Mouse (Mus musculus) lung, postnatal 14 days (tissue): ENCODE results near the gene Sf3a1.
A peak's percentile ranks its signal among the peaks of the same experiment; 100 is the strongest.

Experiments
- DNase-seq: peaks from one replicate; pipeline ENCODE4 v3.0.0; 2021

The Sf3a1 gene

DNA sequence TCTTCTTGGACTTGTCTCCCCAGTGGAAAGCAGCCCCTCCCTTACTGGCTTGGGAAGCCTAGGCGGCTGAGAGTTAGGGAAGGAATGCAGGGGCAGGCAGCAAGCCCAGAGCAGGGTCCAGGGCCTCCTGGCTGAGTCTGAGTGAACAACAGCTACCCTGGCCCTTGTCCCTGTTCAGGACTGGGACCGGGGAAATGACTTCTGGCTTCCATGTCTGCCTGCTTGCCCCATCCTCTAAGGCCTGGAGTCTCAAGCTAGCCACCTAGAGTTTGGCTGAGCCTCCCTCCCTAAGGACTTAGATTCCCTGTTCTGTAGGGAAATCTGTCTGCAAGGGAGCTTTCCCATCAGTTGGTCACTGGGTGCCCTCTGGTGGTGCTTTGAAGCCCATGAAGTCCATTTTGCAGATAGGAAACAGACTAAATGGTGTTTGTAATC, 59.2 kb downstream of the Sf3a1 start:
- DNase-seq, result peak; percentile 82

DNA sequence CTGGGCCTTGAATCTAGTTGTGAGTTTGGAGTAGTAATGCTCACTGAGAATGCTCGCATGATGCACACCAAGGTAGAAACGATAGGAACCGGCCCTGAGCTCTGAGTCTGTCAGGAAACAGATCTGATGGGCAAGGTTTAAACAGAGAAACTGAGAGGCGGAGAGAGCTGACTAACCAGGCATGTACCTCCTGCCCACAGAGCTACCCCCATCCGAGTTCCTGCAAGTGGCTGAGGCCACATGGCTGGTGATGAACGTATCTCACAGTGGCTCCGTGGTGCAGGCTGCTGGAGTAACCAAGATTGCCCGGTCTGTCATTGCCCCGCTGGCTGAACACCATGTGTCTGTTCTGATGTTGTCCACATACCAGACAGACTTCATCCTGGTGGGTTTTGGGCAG, 59.8 kb downstream of the Sf3a1 start:
- no peak for DNase-seq

DNA sequence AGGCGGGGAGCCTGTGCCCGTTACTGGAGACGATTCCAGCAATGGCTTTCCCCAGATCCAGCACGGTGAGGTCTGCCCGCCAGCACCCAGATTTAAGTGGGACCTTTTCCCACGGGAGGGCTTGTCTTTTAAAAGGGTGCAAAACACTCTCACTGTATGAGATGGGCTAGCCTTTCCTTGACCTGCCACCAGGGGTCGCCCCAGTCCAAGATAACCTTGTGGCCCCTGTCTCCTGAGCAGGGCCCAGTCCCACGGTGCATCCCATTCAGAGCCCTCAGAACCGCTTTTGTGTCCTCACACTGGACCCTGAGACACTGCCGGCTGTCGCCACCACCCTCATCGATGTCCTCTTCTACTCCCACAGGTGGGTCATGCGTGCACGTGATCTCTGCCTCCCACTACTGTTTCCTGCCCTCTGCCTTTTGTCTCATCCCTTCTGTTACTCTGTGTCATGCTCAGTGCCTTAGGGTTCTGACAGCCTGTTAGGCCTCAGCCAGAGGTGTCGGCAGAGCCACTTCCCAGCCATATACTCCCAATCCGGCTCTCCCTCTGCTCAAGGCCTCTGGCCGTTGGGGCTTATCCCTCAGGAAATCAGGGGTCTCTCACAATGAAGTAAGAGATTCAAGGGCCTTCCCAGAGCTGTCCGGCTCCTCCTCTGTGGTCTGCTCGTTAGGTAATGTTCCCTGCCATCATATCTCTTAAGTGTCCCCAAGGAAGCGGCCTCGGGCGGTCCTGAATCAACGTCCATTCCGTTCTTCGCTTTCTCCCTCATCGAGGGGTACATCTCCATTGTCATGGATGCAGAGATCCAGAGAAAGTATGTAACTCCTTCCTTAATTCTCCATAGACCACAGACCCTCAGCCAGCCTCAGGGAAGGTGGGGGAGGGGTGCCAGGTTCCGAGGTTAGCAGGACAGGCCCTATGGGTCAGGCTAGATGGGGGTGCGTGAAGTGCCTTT, 60.6 kb downstream of the Sf3a1 start:
- peak; percentile 88 for DNase-seq

DNA sequence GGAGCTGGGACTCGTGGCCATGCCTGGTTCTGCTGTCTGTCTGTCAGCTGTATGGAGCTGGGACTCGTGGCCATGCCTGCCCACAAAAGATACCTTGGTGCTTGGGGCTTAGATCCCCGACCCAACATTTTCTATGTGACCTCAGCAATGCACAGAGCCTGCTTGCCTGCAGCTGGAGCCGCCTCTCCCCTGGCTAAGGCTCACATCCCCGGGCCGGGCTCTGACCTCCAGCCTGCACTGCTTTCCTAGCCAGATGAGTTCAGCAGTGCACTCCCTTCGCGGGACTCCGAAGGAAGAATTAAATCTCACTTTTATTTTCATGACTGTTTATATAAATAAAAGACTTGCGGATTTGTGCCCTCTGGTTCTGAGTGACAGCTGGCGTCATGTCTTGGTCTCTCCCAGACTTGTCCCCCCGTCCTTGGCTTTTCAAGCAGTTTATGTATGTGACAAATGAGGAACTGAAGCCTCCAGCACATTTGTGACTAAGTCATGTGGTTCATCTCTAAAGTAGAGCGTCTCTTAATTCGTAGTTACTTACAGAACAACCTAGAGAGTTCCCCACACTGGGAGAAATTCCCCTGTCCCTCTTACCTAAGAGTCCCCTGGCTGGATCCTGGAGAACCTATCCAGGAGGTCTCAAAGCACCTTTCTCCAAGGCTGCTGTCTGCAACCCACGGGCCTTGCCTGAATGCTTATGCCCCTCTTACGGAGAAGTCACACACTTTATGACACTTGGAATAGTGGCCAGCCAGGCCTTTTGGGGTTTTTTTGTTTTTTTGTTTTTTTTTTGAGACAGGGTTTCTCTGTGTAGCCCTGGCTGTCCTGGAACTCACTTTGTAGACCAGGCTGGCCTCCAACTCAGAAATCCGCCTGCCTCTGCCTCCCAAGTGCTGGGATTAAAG, 62.1 kb downstream of the Sf3a1 start:
- no peak for DNase-seq

DNA sequence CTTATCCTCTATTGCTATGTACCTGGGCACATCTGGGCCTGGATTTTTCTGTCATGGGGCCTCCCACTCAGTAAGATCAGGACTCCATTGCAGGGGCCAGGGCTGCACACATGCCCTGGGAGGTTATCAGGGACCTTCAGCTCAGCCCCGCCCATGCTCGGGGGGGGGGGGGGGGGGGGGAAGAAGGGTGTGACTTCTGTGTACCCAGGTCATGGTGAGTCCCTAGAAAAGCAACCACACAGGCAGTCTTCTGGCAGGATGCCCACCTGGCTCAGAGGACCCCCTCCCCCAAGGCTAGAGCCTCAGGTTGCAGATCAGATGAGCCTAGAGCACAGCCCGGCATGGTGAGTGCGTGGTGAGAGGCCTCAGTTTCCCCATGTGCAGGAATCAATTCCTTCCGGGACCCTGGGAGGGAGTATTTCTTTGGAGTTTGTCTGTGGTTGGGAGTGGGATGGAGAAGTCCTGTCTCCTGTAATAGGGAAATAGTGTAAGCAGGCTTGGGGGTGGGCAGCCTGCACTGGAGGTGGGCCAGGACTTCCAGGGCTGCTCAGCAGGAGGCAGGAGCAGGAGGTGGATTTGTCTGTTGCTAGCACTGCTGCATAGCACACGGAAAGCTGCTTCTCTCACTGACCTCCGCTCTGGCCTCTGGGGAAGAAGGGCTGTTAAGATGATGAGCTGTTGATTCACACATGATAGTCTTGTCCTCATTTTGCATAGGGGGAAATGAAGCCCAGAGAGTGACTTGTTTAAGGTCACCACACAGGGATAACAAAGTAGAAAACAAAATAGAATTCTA, 63.4 kb downstream of the Sf3a1 start:
- no peak for DNase-seq

DNA sequence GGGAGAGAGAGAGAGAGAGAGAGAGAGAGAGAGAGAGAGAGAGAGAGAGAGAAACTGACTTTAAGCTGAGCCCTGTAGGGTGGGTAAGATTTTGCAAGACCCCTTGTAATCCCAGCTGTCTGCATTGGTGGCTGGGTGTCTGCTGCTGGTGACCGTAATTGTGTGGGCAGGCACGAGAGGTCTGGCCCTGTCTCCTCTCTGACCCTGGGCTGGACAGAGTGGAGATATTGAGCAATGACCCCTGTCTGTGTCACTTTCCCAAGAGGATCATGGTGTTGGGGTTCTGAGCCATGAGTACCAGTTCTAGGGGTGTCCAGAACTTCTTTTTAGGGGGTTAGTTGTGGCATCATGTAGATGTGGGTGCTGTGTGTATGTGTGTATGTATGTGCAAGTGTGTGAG, 64.1 kb downstream of the Sf3a1 start:
- DNase-seq, result no peak

DNA sequence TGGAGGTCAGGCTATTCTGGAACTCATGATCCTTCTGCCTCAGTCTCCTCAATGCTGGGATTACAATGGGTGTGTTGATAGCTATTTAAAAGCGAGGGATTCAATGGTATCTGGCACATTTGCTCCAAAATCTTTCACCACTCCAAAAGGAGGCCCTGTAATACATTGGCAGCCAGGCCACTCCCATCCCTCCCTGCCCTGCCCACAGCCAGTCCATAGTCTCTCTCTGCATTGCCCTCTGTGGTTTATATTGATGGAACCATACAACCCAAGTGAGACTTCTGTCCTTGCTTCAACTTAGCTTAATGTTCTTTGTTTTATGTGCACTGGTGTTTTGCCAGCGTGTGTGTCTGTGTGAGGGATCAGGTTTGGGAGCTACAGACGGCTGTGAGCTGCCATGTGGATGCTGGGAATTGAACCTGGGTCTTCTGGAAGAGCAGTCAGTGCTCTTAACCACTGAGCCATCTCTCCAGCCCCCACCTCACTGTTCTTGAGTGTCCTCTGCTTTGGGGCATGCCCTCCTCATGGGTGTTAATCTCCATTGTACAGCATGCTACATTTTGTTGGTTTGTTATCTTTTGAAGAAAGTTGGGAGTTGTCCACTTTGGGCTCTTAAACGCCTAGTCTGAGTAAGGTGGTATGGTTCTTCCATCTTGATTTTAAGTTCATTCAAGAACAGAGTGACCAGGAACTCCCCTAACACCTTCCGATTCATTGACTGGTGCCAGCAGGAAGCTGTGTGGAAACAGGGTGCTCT, 66.6 kb downstream of the Sf3a1 start:
- no peak for DNase-seq

DNA sequence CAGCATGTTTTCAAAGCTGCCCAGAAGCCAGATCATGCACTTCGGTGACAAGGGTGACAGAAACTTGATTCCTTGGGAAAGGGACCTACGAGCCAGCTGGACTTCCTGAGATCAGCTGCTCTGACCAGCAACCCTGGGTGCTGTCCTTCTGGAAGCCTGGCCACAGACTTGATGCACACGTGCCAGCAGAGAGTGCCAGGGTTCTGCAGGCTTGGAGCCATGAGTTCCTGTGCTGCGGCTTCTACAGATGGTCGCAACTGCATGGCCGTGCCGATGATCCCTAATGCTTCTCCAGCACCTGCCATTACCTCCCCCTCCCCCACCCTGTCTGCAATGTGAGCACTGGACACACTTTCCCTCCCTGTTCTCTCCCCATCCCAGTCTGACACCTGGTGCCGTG, 68.3 kb downstream of the Sf3a1 start:
- no peak for DNase-seq

DNA sequence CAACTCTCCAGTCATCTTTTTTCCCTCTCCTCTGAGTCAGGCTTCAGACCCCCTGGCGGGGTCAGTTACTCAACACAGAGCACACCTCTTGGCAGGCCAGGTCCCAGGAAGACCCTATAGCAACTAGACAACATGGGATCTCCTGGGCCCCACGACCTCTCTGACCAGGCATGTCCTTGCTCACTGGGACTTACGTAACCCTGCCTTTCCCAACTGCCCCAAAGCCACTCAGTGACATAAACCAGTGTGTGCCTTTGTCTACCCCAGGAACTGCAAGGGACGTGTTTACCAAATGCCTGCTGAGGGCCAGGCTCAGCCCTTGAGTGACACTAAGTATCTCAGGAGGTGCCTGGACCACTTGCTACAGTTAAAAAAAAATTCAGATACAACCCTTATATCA, 69.7 kb downstream of the Sf3a1 start:
- DNase-seq, result no peak

DNA sequence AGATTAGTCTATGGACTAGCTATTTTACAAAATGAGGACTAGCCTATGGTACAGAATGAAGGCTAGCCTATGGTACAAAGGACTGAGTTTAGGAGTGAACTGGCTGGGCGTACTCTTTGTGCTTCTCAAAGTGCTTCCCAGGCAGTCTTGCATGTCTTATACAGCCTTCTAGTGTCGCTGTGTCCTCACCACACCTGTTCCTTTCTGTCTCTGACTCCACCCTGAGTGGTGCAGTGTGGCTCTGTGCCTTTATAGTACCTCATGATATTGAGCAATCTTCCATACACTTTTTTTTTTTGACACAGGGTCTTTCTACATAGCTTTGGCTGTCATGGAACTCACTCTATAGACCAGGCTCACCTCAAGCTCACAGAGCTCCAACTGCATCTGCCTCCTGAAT, 71.3 kb downstream of the Sf3a1 start:
- DNase-seq, result no peak
